Mouse (Mus musculus) brain, embryonic 14.5 days (tissue): ENCODE data around the gene Slbp.

Experiments
- CTCF ChIP-seq: fragments of 200-500 bp; IDR thresholded peaks from 2 replicates; pipeline ENCODE4 v1.5.1; 2012; ENCODE audit warnings: inconsistent platforms, mild to moderate bottlenecking, moderate library complexity, borderline replicate concordance; ENCODE audit not compliant: insufficient read depth, insufficient read length; ENCODE audit errors: extremely low read depth
- POLR2A ChIP-seq: fragments of 200-500 bp; IDR thresholded peaks from 2 replicates; pipeline ENCODE4 v1.6.1; 2012; ENCODE audit warnings: mild to moderate bottlenecking, inconsistent platforms, borderline replicate concordance; ENCODE audit not compliant: poor library complexity, insufficient read depth, insufficient read length, severe bottlenecking; ENCODE audit errors: extremely low read depth

- TF ChIP-seq CTCF: no peak
- TF ChIP-seq POLR2A: no peak
Measured at GRCm38 (mm10) chr5:33656739-33657138, 4.4 kb upstream of the Slbp start.
